Mouse (Mus musculus) liver, embryonic 14 days (tissue): Measurements from ENCODE around the gene Tst. TPM values are rescaled to one million over a fixed set of nuclear protein-coding genes. Genes with fewer than 3 reads are reported as not detected.

Experiments used
- polyA plus RNA-seq: library from polyadenylated mRNA; depleted of rRNA; stranded (reverse); fragments of >200 nt; gene quantifications from 2 replicates; pipeline ENCODE4 v1.2.3, GENCODE M21; 2012; rRNA removed

The Tst gene
- 79.6 and 92.2 TPM in 2 replicates for polyA plus RNA-seq

GRCm38 (mm10) chr15:78405517-78406211 is at the start of gene Tst:
Gene Tst, minus strand, starts transcription at chr15:78405907.

GRCm38 (mm10) chr15:78428391-78429138 is 22.9 kb upstream of the Tst start, which contains the start of gene Kctd17:
Gene Kctd17, plus strand, starts transcription at chr15:78428564.

DNA sequence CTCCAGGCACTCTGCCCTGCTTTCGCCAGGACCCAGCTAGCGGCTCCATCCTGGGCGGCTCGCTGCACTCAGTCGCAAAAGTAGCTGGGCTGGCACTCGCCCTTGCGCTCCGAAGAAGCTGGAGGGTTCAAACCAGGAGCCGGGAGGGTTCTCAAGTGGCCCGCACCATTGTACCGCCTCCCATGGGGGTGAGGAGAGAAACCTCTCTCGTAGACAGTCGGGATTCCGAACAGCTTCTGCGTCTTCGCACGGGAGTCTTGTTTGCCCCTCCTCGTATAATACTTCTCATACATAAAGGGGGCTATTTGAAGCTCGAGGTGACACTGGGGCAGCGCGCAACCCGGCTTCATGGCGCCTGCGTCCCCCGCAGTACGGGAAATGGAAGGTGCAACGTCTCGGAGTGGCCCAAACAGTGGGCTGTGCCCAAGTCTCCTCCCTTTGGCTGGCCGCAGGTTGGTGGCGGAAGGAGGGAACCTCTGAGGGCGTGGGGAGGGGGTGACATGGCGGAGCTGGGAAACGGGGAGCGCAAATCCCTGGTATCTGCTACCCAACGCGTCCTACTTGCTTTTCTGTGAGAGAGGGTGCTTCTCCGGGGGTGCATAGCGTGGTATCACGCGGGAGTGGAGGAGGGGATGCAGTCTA is 707 bp upstream of the Tst start, which contains the start of gene Mpst:
Mpst (plus strand) TSS at position 124 of the 642 bp plus-strand sequence.

GRCm38 (mm10) chr15:78395478-78395962 is 10.2 kb downstream of the Tst start, which contains the start of gene Tex33:
Gene Tex33, minus strand, starts transcription at chr15:78395912.

Other genes with a start within 250 kb of the Tst start
- gene Ift27, start 231.8 kb downstream of the Tst start, polyA plus RNA-seq: 10.8 and 13.8 TPM in 2 replicates
- not detected in 2 replicates for gene Pvalb, start 199.5 kb downstream of the Tst start, polyA plus RNA-seq
- 26.0 and 27.9 TPM in 2 replicates for gene Ncf4, start 161.1 kb downstream of the Tst start, polyA plus RNA-seq
- gene Csf2rb2, start 100.2 kb downstream of the Tst start, polyA plus RNA-seq: 1.4 and 2.0 TPM in 2 replicates
- gene Csf2rb, start 80.2 kb downstream of the Tst start, polyA plus RNA-seq: 3.4 and 4.9 TPM in 2 replicates
- 0.05 TPM in 1 of 2 replicates, not detected in the other for gene Tex33, start 10.0 kb downstream of the Tst start, polyA plus RNA-seq
- 70.0 and 89.7 TPM in 2 replicates for gene Mpst, start 509 bp upstream of the Tst start, polyA plus RNA-seq
- gene Kctd17, start 22.7 kb upstream of the Tst start, polyA plus RNA-seq: 6.1 and 6.4 TPM in 2 replicates
- gene Tmprss6, start 62.7 kb upstream of the Tst start, polyA plus RNA-seq: 11.2 and 12.6 TPM in 2 replicates
- gene Il2rb, start 89.4 kb upstream of the Tst start, polyA plus RNA-seq: 0.20 and 0.27 TPM in 2 replicates
- gene C1qtnf6, start 125.5 kb upstream of the Tst start, polyA plus RNA-seq: 4.7 TPM in 2 replicates
- gene Sstr3, start 138.8 kb upstream of the Tst start, polyA plus RNA-seq: 0.01 and 0.02 TPM in 2 replicates
- gene Rac2, start 166.9 kb upstream of the Tst start, polyA plus RNA-seq: 39.9 and 58.5 TPM in 2 replicates
- 6.5 and 8.1 TPM in 2 replicates for gene Cyth4, start 191.1 kb upstream of the Tst start, polyA plus RNA-seq